Mouse (Mus musculus) embryonic fibroblast, embryonic 13.5 days (primary cell): ENCODE data around the gene Btn1a1.

Experiments
- CTCF ChIP-seq: IDR thresholded peaks from 2 replicates; pipeline ENCODE4 v1.5.1; 2011; ENCODE audit warnings: mild to moderate bottlenecking, control low read depth, low read length, moderate library complexity, borderline replicate concordance; ENCODE audit not compliant: insufficient read depth
- POLR2A ChIP-seq: IDR thresholded peaks from 2 replicates; pipeline ENCODE4 v1.6.1; 2011; ENCODE audit warnings: low read depth, mild to moderate bottlenecking, control low read depth, low read length, moderate library complexity

DNA sequence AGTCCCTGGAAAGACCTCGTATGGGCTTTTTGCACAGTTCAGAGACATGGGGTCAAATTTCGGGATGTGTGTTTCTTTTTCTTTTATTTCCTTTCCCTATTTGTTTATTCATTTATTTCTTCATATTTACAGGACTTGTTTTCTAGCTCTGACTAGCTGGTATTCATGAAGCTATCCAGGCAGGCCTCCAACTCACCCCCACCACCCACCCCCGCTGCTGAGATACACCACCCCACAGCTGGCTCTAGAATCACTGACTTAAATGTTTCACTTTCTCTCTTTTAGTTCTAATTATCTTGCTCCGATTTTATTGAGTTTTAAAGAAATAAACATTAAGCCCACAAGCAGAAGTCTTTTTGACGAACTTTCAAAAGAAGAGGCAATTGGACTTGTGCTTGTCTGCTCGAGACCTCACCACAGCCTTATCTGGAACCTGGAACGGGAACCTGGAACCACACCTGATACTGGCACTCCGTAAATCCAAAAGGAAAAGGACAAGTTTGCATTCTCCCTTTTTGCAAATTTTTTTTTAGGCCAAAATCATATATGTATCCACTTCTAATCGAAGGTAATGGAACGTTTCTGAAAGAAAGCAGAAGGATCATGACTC lies 35.8 kb downstream of the Btn1a1 start:
- TF ChIP-seq POLR2A (no peak), CTCF (no peak)
